Mouse (Mus musculus): ENCODE measurements around the gene Tnfaip1.
"Not testable (repeated sequence)": the region's sequence is repeated elsewhere in the genome, so short reads cannot be mapped to it uniquely, and the experiment has no call there.

Gene Tnfaip1

DNA sequence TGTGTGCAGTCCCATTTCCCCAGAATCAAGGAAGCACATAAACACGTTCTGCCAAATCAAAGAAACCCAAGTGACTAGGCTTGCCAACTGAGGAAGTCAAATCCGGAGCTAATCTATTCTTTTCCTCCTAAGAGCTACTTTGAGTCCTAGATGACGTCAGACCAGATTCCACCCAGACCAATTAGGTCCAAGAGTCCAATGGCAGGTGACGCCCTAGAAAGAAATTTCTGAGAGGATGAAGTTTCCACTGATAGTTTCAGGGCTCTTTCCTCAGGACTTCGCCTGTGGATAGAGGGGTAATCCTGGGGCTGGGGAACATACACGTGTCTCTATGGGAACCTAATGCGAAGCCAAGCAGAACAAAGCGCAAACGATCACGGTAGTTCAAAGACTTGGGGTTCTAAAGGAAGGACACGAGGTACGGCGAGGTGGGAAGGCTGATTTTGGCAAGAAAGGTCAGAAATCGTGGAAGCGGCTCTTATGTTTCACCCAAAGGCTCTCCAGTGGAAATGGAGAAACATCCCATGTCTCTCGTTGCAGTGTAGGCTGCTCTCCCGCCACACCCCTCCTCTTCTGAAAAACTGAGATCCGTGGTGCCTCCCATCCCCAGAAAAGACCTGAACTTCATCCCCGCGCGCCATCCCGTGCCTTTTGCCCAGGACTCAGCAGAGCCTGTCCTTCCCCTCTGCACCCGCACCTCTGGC is 604 bp downstream of the Tnfaip1 start:
- DNase-seq = no peak

DNA sequence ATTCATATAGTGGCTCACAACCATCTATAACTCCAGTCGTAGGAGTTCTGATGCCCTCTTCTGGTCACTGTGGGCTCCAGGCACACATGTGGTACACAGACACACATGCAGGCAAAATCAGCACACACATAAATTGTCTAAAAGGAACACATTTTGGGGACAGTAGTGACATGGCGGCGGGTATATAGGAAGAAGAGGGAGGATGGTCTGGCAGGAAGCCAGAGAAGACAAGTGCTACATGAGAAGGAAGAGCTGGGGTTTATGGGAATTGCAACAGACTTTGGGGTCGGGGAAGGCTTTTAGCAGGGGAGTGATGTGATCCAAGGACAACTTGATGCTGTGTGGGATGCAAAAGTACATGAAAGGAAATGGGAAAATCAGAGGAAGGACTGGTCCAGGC is 1.6 kb downstream of the Tnfaip1 start:
- DNase-seq = no peak

DNA sequence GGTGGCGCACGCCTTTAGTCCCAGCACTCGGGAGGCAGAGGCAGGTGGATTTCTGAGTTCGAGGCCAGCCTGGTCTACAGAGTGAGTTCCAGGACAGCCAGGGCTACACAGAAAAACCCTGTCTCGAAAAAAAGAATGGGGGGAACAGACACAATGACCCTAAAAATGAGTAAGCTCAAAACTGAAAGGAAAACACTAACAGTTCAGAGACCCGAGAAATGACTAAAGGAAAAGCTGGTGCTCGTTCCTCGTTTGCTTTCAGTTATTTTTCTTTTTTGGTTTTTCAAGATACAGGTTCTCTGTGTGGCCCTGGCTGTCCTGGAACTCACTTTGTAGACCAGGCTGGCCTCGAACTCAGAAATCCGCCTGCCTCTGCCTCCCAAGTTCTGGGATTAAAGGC is 4.6 kb downstream of the Tnfaip1 start:
- DNase-seq = not testable (repeated sequence)

DNA sequence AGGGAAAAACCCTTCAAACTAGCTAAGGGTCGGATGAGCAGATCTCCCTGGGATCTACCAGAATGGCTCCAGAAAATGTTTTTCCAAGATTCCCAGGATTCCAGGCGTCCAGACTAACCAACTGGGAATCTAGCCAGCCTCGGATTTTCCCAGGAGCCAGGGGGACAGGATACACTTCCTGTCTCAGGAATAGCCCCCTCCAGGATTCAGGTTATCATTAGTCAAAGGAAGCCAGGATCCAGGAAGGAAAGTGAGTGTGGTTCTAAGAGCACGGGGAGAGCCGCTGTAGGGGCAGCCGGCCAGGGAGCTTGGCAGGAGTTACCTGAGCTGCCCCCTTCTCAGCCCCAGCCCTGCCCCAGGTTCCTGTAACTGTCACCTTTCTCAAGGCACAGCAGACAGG is 5.1 kb downstream of the Tnfaip1 start:
- no peak for DNase-seq

DNA sequence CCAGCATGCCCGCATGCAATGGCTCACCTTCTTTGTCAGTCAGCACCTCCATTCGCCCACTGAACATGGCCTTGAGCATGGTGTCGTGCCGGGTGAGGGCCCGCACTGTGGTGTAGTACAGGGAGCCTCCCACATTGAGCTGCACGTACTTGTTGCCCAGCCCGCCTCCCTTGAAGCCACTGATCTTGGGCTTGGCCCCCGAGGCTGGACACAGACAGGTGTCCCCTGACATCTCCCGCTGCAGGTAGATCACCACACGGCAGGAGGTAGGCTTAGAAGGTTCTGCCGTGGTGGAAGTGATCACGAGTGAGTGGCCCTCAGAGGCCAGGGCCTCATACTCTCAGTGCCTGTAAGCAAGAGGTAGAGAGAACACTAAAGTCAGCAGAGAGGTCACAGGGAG is 6.1 kb downstream of the Tnfaip1 start:
- no peak for DNase-seq

DNA sequence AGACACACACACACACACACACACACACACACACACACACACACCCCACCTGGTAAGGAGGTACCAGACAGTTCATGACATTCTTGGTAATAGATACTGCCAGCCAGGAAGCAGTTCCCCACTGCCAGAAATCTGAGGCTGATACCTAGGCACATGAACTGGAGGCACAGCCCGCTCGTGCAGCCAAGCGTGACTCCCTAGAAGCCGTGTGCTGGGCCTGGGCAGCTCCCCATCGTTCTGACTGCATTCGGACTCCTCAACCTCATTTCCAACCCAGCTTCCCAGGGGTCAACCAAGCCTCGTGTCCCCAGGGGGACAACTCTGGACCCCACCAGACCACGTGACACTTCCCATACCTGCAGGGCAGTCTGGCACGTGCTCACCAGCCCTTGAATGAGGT is 7.4 kb downstream of the Tnfaip1 start:
- DNase-seq = no peak

GRCm38 (mm10) chr11:78524838-78525237 is 11.3 kb downstream of the Tnfaip1 start:
- DNase-seq = no peak

GRCm38 (mm10) chr11:78523241-78523955 is 12.7 kb downstream of the Tnfaip1 start:
- no peak for DNase-seq

DNA sequence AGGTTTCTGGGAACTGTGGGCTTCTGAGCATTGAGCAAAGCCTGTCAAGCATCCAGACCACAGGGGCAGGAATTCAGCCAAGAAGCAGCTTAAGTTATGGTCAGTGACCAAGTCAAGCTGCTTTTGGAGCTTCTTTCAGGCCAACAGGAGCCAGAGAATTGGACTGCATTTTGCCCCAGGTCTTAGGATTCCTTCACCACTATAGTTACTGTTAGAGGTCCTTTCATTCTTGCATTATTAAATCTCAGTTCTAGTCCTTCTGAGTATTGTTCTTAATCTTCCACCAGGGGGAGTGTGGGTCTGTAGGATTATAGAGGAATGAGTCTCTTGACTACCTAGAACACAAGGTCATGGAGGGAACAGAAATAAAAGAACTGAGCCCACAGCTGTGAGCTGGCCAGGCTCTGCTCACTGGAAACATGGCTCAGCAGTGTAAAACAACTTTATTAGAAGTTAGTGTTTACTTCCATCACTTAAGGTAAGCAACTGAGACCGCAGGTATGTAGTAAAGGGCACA is 13.6 kb downstream of the Tnfaip1 start:
- no peak for DNase-seq

DNA sequence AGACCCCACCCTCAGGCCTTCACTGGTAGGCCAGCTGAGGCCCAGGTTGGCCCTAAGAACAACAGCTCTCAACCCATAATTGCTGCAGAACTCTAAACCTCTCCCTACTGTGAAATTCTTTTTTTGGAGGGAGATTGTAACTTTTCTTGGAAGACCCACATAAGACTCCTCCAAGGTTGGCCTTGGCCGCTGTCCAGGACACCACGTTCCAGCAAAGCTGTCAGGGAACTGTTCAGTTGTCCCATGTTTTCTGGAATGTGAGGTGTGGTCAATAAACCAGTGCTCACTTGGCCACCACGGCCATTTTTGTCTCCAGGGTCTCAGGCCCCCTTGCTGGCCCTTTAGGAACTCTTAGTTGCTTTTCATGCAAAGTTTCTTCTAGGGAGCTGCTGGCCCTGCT is 14.3 kb downstream of the Tnfaip1 start:
- no peak for DNase-seq

DNA sequence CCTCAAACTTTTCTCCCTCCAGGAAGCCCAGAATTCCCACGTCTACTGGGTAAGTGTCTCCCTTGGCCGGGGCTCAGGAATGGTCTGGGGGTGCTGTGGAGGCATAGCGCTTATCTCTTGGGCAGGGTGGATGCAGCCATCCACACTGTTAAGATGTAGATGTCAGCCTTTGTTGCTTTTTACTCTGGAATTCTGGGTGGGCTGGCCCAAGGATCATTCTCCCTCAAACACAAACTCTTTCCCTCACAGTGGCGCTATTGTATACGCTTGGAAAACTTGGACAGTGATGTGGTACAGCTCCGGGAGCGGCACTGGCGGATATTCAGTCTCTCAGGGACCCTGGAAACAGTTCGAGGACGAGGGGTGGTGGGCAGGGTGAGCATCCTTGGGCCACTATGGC is 17.2 kb downstream of the Tnfaip1 start:
- DNase-seq = no peak

- DNase-seq = no peak
Observed at GRCm38 (mm10) chr11:78515549-78516325, 20.4 kb downstream of the Tnfaip1 start.

DNA sequence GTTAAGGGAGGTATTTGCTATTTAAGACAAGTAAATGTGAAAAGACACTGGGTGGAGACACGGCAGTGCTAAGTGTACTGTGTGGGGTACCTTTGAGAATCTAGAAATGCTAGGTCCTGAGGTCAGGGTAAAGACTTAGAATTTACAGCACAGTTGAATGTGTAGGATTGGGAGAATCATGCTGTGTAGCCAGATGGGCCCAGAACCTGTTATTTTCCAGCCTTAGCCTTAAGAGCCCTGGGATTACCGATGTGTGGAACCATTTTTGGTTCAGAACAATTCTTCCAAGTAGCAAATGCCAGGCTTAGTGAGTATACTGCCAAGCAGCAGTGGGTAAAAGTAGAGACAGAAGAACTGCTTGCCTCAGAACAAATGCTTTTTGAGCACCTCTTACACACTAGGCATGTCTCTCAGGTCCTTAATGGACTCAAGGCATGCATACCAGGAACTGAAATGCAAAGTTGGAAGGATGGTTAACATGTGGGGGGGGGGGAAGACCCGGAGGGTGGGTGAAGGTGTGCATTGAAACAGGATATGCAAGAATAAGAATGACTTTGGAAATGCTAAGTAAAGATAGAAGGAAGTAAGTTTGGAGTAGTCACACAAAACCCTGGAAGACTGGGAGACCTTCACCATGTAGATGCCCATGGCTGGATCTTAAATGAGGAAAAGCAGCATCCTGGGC is 22.9 kb downstream of the Tnfaip1 start:
- no peak for DNase-seq

DNA sequence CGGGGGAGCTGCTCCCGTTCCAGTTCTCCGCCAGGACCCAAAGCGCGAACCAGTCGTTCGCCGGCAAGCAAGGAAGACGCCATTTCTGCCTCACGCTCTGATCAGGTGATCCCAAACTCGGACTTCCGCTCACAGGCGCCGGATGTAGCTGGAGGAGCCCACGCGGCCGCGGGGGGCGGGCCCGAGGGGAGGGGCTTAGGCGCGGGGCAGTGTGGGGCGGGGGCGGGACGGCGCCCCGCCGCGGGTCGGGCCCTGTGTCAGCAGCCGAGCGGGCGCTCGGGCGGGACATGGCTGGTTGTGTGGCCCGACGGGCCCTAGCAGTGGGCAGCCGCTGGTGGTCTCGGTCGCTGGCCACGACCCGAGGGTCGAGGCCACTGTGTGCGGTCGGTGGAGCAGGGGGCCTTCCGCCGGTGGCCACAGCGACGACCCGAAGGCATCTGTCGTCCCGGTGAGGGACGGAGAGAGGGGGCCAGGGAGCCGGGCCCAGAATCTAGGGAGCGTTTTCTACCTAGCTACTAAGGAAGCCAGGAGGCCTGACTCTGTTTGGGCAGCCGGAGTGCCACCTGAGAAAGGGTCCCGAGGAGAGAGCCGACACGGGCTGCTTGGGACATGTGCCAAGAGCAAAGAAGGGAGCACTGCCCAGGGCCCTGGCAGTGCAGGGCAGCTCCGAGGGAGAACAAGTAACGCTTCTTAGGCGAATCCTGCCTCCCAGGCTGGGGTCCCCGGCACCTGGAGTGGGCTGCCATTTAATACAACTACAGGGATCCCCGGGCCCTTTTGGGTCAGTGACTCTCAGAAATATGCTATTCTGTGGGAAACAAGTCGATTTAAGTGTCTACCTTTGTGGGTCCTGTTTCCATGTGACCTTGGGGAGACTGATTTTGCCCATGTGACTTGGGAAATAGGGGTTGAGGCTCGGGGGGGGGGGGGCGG is 23.8 kb downstream of the Tnfaip1 start, which contains the start of the genes Tmem199 and Poldip2:
TSS of gene Tmem199 (minus strand) at position 148 of the 933 bp plus-strand sequence.
TSS of gene Poldip2 (plus strand) at position 169 of the 933 bp plus-strand sequence.
- peak; percentile 93 for DNase-seq

- peak; percentile 38 for DNase-seq
Observed at GRCm38 (mm10) chr11:78509148-78509547, 27.0 kb downstream of the Tnfaip1 start.

- no peak for DNase-seq
Observed at GRCm38 (mm10) chr11:78505430-78505829, 30.7 kb downstream of the Tnfaip1 start.

DNA sequence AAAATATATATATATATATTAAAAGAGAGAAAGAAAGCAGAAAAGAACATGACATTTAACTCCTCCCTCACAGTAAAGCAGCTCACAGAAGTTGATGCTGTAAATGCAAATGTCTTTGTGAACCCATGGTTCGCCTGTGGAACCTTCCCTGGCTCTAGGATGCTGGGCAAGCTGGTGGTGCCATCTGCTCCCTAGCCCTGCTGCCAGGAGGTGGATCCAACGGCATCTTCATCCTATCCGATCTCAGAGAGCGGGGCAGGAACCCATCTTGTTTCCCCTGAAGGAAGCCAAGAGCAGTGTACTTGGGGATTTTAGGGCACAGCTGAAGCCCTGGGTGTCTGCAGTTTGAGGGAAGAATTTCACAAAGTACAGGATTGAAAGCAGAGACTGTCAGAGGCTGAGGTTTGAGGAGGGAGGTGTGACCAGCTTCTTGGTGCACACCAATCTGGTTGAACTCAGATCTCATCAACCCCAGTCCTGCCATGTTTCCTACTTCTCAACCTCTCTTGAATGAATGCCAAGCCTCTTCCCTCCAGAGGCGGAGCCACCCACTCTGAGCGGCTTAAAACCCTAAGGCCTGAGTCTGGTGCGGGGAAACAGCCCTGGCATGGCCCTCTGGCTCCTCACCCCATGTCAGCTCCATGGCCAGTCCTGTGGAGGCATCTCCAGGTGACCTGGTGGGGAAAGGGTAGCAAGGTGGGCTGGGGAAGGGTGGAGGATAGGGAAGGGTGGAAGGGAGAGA is 33.1 kb downstream of the Tnfaip1 start, which contains the start of gene Sebox:
TSS of gene Sebox (plus strand) at position 539 of the 742 bp plus-strand sequence.
- no peak for DNase-seq

DNA sequence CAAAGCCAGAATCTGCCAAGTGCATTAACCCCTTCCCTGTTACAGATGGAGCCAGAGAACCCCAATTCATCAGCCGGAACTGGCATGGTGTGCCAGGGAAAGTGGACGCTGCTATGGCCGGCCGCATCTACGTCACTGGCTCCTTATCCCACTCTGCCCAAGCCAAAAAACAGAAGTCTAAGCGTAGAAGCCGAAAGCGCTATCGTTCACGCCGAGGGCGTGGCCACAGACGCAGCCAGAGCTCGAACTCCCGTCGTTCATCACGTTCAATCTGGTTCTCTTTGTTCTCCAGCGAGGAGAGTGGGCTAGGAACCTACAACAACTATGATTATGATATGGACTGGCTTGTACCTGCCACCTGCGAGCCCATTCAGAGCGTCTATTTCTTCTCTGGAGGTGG is 34.6 kb downstream of the Tnfaip1 start:
- DNase-seq = no peak

DNA sequence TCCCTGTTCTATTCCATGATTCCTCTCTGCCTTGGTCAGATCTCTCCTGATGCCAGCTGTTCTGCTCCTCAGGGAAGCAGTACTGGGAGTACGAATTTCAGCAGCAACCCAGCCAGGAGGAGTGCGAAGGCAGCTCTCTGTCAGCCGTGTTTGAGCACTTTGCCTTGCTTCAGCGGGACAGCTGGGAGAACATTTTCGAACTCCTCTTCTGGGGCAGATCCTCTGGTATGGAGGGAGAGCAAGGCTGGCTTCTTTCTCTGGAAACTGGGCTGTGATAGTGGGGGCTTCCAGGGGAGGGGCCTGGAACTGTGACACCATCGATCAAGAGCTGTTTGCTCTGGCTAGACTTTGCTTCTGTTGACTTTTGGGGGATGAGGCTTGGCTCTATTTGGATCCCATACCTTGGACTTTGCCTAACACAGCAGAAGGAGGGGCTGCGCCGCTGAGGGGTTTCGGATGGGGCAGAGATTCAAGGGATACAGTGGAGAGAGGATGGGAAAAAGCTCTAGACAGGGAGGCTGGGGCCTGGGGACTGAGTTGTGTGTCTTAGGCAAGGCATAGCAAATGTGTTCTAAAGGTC is 35.4 kb downstream of the Tnfaip1 start:
- DNase-seq = no peak

DNA sequence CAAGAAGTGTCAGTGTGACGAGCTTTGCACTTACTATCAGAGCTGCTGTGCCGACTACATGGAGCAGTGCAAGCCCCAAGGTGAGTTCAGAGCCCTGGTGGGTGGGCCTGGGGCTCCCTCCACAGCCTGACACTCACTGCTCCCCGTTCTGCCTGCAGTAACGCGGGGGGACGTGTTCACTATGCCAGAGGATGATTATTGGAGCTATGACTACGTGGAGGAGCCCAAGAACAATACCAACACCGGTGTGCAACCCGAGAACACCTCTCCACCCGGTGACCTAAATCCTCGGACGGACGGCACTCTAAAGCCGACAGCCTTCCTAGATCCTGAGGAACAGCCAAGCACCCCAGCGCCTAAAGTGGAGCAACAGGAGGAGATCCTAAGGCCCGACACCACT is 36.6 kb downstream of the Tnfaip1 start:
- DNase-seq = no peak
